ENCODE assay signal across 19 mouse cellular contexts in the genomic region with DNA sequence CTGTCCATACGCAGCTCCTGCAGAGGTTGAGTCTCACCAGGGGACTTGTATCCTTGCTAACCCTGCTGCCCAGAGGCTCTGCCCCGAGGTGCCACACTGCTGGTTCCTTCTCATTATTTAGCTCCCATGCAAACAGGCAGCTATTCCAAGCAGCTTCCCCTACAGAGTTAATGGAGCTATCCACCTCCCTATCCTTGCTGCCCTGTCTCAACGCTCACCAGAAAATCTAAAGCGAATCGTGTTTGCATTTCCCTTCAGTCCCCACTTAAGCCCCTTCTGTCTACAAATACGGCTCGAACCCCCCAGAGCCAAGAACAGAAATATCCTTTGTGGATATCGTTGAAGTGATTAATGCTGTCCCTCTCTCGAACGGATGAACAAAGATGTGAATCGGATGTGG. TPM values are rescaled to one million over a fixed set of nuclear protein-coding genes. Genes with fewer than 3 reads are reported as not detected.
DNase-seq lines count a peak whose midpoint lies in the region; ATAC-seq lines count a peak whose summit lies in the region.
"Had no signal": no experiment of that assay in that cellular context is flagged by ENCODE, and none has a peak within 500 bp of the region (broad histone marks: within the 10 kb centered on the region; RNA-seq: fewer than 3 reads in every experiment).

No protein-coding gene starts in this region.

- no peak overlapping the region for H3K4me2 ChIP-seq in neural tube, embryonic 11.5 days (ENCODE audit: low read depth)
- no peak overlapping the region for H3K4me2 ChIP-seq in hindbrain, embryonic 14.5 days (replicated peaks)
- H3K4me2 ChIP-seq in midbrain, embryonic 14.5 days (ENCODE audit: low read length): peak overlapping the region; percentile 18
- H3K4me2 ChIP-seq in neural tube, embryonic 15.5 days: no peak overlapping the region; the same call in 1 of the 2 replicates
- H3K4me2 ChIP-seq: heart, embryonic 15.5 days had no signal

- peak overlapping the region; percentile 69 for H3K27ac ChIP-seq in neural tube, embryonic 11.5 days (ENCODE audit: low read depth, low read length)
- peak overlapping the region; percentile 24 for H3K27ac ChIP-seq in hindbrain, embryonic 14.5 days
- peak overlapping the region; percentile 84 for H3K27ac ChIP-seq in midbrain, embryonic 14.5 days (replicated peaks; ENCODE audit: low read depth, low read length)
- H3K27ac ChIP-seq in neural tube, embryonic 15.5 days (replicated peaks): peak overlapping the region; percentile 2; the same call in 1 of the 2 replicates
- H3K27ac ChIP-seq: heart, embryonic 15.5 days; liver, embryonic 14.5 days had no signal

- no peak overlapping the region for H3K4me3 ChIP-seq in neural tube, embryonic 11.5 days (ENCODE audit: low read depth, low read length)
- no peak overlapping the region for H3K4me3 ChIP-seq in hindbrain, embryonic 14.5 days (replicated peaks; ENCODE audit: low read length)
- no peak overlapping the region for H3K4me3 ChIP-seq in midbrain, embryonic 14.5 days (replicated peaks; ENCODE audit: low read depth, low read length)
- no peak overlapping the region for H3K4me3 ChIP-seq in neural tube, embryonic 15.5 days (replicated peaks)
- H3K4me3 ChIP-seq: heart, embryonic 15.5 days had no signal

- H3K9ac ChIP-seq in neural tube, embryonic 11.5 days (ENCODE audit: low read length): no peak overlapping the region
- H3K9ac ChIP-seq in hindbrain, embryonic 14.5 days: no peak overlapping the region
- peak overlapping the region; percentile 31 for H3K9ac ChIP-seq in midbrain, embryonic 14.5 days (replicated peaks; ENCODE audit: low read length)
- no peak overlapping the region for H3K9ac ChIP-seq in neural tube, embryonic 15.5 days (replicated peaks)
- H3K9ac ChIP-seq: heart, embryonic 15.5 days; liver, embryonic 14.5 days had no signal

- peak; percentile 27 for DNase-seq in neural tube, embryonic 11.5 days (ENCODE audit: low spot score)
- no peak for DNase-seq in neural tube, embryonic 10.5 days (ENCODE audit: extremely low spot score, low spot score)
- no peak for DNase-seq in hindbrain, embryonic 14.5 days (ENCODE audit: low spot score)
- peak; percentile 58 for DNase-seq in midbrain, embryonic 14.5 days
- no peak for DNase-seq in ovary, postnatal 10 days (ENCODE audit: low spot score)
- DNase-seq in urinary bladder, adult 2 months (ENCODE audit: low spot score): no peak
- no peak for DNase-seq in ovary, postnatal 14 days (ENCODE audit: low spot score)
- DNase-seq: B cell, adult 2 months; cerebellum, adult 8-10 months; kidney, adult 11 months; layer of hippocampus, postnatal 36 days; lung, postnatal 10 days; thymus, postnatal 36 days had no signal

- no peak for ATAC-seq in neural tube, embryonic 11.5 days (ENCODE audit: insufficient read depth, low FRiP score, low TSS enrichment)
- peak; percentile 9; the same call in 1 of the 2 replicates for ATAC-seq in hindbrain, embryonic 14.5 days (ENCODE audit: low FRiP score)
- ATAC-seq in midbrain, embryonic 14.5 days (ENCODE audit: low FRiP score, low TSS enrichment): peak; percentile 29; the same call in 1 of the 2 replicates
- ATAC-seq in neural tube, embryonic 15.5 days (ENCODE audit: low FRiP score): no peak

- H3K36me3 ChIP-seq in neural tube, embryonic 11.5 days (ENCODE audit: control insufficient read depth, insufficient read depth, low read length): no peaks in the 10 kb centered on the region
- H3K36me3 ChIP-seq in hindbrain, embryonic 14.5 days (replicated peaks; ENCODE audit: control insufficient read depth, insufficient read depth): no peaks in the 10 kb centered on the region
- H3K36me3 ChIP-seq in midbrain, embryonic 14.5 days (ENCODE audit: control insufficient read depth, insufficient read depth, low read length): no peaks in the 10 kb centered on the region
- no peaks in the 10 kb centered on the region for H3K36me3 ChIP-seq in neural tube, embryonic 15.5 days
- H3K36me3 ChIP-seq: heart, embryonic 15.5 days had no signal

- no peaks in the 10 kb centered on the region for H3K27me3 ChIP-seq in neural tube, embryonic 11.5 days (ENCODE audit: control insufficient read depth, insufficient read depth, low read length)
- no peaks in the 10 kb centered on the region for H3K27me3 ChIP-seq in hindbrain, embryonic 14.5 days (ENCODE audit: control insufficient read depth, insufficient read depth, low read length)
- no peaks in the 10 kb centered on the region for H3K27me3 ChIP-seq in midbrain, embryonic 14.5 days (ENCODE audit: control insufficient read depth, insufficient read depth, low read length)
- H3K27me3 ChIP-seq in neural tube, embryonic 15.5 days (replicated peaks): no peaks in the 10 kb centered on the region

- H3K9me3 ChIP-seq in neural tube, embryonic 11.5 days (ENCODE audit: control insufficient read depth, low read length): no peaks in the 10 kb centered on the region
- no peaks in the 10 kb centered on the region for H3K9me3 ChIP-seq in hindbrain, embryonic 14.5 days (ENCODE audit: control insufficient read depth, low read length)
- H3K9me3 ChIP-seq in midbrain, embryonic 14.5 days (ENCODE audit: control insufficient read depth, low read length): no peaks in the 10 kb centered on the region
- no peaks in the 10 kb centered on the region for H3K9me3 ChIP-seq in neural tube, embryonic 15.5 days (replicated peaks)
- H3K9me3 ChIP-seq: heart, embryonic 15.5 days had no signal

- WGBS in neural tube, embryonic 11.5 days: 44% methylated on average over 11 of the region's 11 CpGs
- 27% methylated on average over 11 of the region's 11 CpGs for WGBS in hindbrain, embryonic 14.5 days
- 15% methylated on average over 11 of the region's 11 CpGs for WGBS in midbrain, embryonic 14.5 days
- WGBS in neural tube, embryonic 15.5 days: 14% methylated on average over 11 of the region's 11 CpGs

- H3K4me1 ChIP-seq in neural tube, embryonic 11.5 days (ENCODE audit: control insufficient read depth, insufficient read depth, low read length): peaks cover 4% of the 10 kb centered on the region; the same call in 1 of the 2 replicates
- H3K4me1 ChIP-seq in hindbrain, embryonic 14.5 days (replicated peaks; ENCODE audit: control insufficient read depth, insufficient read depth, low read length): peaks cover 18% of the 10 kb centered on the region
- peaks cover 16% of the 10 kb centered on the region for H3K4me1 ChIP-seq in midbrain, embryonic 14.5 days (ENCODE audit: control insufficient read depth, insufficient read depth, low read length)
- H3K4me1 ChIP-seq in neural tube, embryonic 15.5 days: peaks cover 11% of the 10 kb centered on the region
- H3K4me1 ChIP-seq: heart, embryonic 15.5 days had no signal

RNA-seq across cellular contexts. Expression of gene Gm21915, which starts 43.8 kb away (rescaled TPM):
- not detected in 2 replicates for polyA plus RNA-seq in neural tube, embryonic 11.5 days (2014; fragmentation: Nextera tagmentation; extraction: Ambion mirVana)
- not detected in 2 replicates for polyA plus RNA-seq in hindbrain, embryonic 14.5 days (2014; fragmentation: Nextera tagmentation; extraction: Ambion mirVana)
- polyA plus RNA-seq in midbrain, embryonic 14.5 days (2014; fragmentation: Nextera tagmentation; extraction: Ambion mirVana): not detected in 2 replicates
- not detected in 2 replicates for polyA plus RNA-seq in neural tube, embryonic 15.5 days (2015; fragmentation: Nextera tagmentation; extraction: Ambion mirVana)
- not detected in 2 replicates for polyA plus RNA-seq in urinary bladder, adult 2 months (2012; rRNA removed)
- polyA plus RNA-seq: heart, embryonic 15.5 days; kidney, embryonic 16.5 days; limb, embryonic 14.5 days; liver, embryonic 14.5 days; stomach, embryonic 14.5 days had no signal

RNA-seq across cellular contexts. Expression of gene Clmp, which starts 59.2 kb away (rescaled TPM):
- 46.9 and 47.1 TPM in 2 replicates for polyA plus RNA-seq in neural tube, embryonic 11.5 days (2014; fragmentation: Nextera tagmentation; extraction: Ambion mirVana)
- polyA plus RNA-seq in hindbrain, embryonic 14.5 days (2014; fragmentation: Nextera tagmentation; extraction: Ambion mirVana): 56.6 and 62.9 TPM in 2 replicates
- polyA plus RNA-seq in midbrain, embryonic 14.5 days (2014; fragmentation: Nextera tagmentation; extraction: Ambion mirVana): 57.4 and 60.2 TPM in 2 replicates
- 41.7 and 51.2 TPM in 2 replicates for polyA plus RNA-seq in neural tube, embryonic 15.5 days (2015; fragmentation: Nextera tagmentation; extraction: Ambion mirVana)
- polyA plus RNA-seq in urinary bladder, adult 2 months (2012; rRNA removed): 31.0 and 51.2 TPM in 2 replicates

Comparison
In these comparisons a context has a peak if more than half of its experiments do, and no peak if none do; other contexts are left out.
1. DNase-seq: peak in neural tube, embryonic 11.5 days (single experiment) and midbrain, embryonic 14.5 days (single experiment); none in neural tube, embryonic 10.5 days (single experiment), hindbrain, embryonic 14.5 days (single experiment), ovary, postnatal 10 days (single experiment), urinary bladder, adult 2 months (single experiment) and ovary, postnatal 14 days (single experiment).
2. ATAC-seq: peak in hindbrain, embryonic 14.5 days (single experiment) and midbrain, embryonic 14.5 days (single experiment); none in neural tube, embryonic 11.5 days (single experiment) and neural tube, embryonic 15.5 days (single experiment).
3. H3K27ac ChIP-seq: peak in every context shown above with its lines; median percentile 84 in midbrain, embryonic 14.5 days; 69 in neural tube, embryonic 11.5 days; 24 in hindbrain, embryonic 14.5 days; 2 in neural tube, embryonic 15.5 days.